In genomic region chr16:90119969-90120368, GRCm38 (mm10) we compare ENCODE assay signal across 16 mouse cellular contexts. TPM values are rescaled to one million over a fixed set of nuclear protein-coding genes. Genes with fewer than 3 reads are reported as not detected.
DNase-seq lines count a peak whose midpoint lies in the region; ATAC-seq and TF ChIP-seq lines count a peak whose summit lies in the region.
"Had no signal": no experiment of that assay in that cellular context is flagged by ENCODE, and none has a peak within 500 bp of the region (broad histone marks: within the 10 kb centered on the region; RNA-seq: fewer than 3 reads in every experiment).

No protein-coding gene starts in this region.

- no peaks in the 10 kb centered on the region for H3K4me1 ChIP-seq in intestine, postnatal 0 days (replicated peaks; ENCODE audit: control insufficient read depth, insufficient read depth, low read length)
- 0 out of 2 replicates have a peak, but pooled peaks cover 8% of the 10 kb centered on the region for H3K4me1 ChIP-seq in intestine, embryonic 15.5 days (replicated peaks)
- no peaks in the 10 kb centered on the region for H3K4me1 ChIP-seq in lung, postnatal 0 days (ENCODE audit: insufficient read depth, low read depth, low read length)
- no peaks in the 10 kb centered on the region for H3K4me1 ChIP-seq in G1E (ENCODE audit: insufficient read depth, low read depth, low read length)
- H3K4me1 ChIP-seq: hindbrain, embryonic 15.5 days had no signal

- H3K36me3 ChIP-seq in intestine, postnatal 0 days (ENCODE audit: control insufficient read depth, insufficient read depth), result no peaks in the 10 kb centered on the region
- 0 out of 2 replicates have a peak, but pooled peaks cover 3% of the 10 kb centered on the region for H3K36me3 ChIP-seq in intestine, embryonic 15.5 days
- no peaks in the 10 kb centered on the region for H3K36me3 ChIP-seq in lung, postnatal 0 days (ENCODE audit: insufficient read depth, low read length)
- peaks cover 2% of the 10 kb centered on the region for H3K36me3 ChIP-seq in G1E (replicated peaks)
- H3K36me3 ChIP-seq: heart, embryonic 15.5 days; hindbrain, embryonic 15.5 days had no signal

- TF ChIP-seq EP300 in lung, postnatal 0 days (IDR thresholded peaks at IDR 0.05), result no peak

- peak; percentile 59 for TF ChIP-seq CTCF in intestine, postnatal 0 days (IDR thresholded peaks at IDR 0.05; ENCODE audit: low read depth)
- peak; percentile 54 for TF ChIP-seq CTCF in lung, postnatal 0 days (IDR thresholded peaks at IDR 0.05)
- peak; percentile 45; the same call in 1 of the 2 replicates for TF ChIP-seq CTCF in G1E (IDR thresholded peaks at IDR 0.05; ENCODE audit: low read depth, low read length)

- WGBS in intestine, postnatal 0 days, result 96% methylated on average over 4 of the region's 4 CpGs
- WGBS in intestine, embryonic 15.5 days, result 95% methylated on average over 4 of the region's 4 CpGs
- 96% methylated on average over 4 of the region's 4 CpGs for WGBS in lung, postnatal 0 days

- no peak overlapping the region for H3K9ac ChIP-seq in intestine, postnatal 0 days (ENCODE audit: low read depth, low read length)
- H3K9ac ChIP-seq in intestine, embryonic 15.5 days, result no peak overlapping the region
- no peak overlapping the region for H3K9ac ChIP-seq in lung, postnatal 0 days (replicated peaks; ENCODE audit: low read depth)
- H3K9ac ChIP-seq: heart, embryonic 15.5 days; hindbrain, embryonic 15.5 days had no signal

- no peak for ATAC-seq in intestine, postnatal 0 days
- ATAC-seq in intestine, embryonic 15.5 days, result no peak
- ATAC-seq in lung, postnatal 0 days, result no peak
- no peak for ATAC-seq in G1E (ENCODE audit: extremely low read depth, insufficient number of reproducible peaks, low FRiP score, poor library complexity, severe bottlenecking)

- DNase-seq in lung, postnatal 0 days (ENCODE audit: low spot score), result no peak
- no peak for DNase-seq in lung, postnatal 10 days
- no peak for DNase-seq in G1E (ENCODE audit: low spot score)
- DNase-seq in induced T-regulatory cell, adult 2 months (ENCODE audit: low read depth), result peak; percentile 25
- no peak for DNase-seq in adipocyte (ENCODE audit: low spot score)
- no peak for DNase-seq in cerebellum, postnatal 10 days
- DNase-seq: cerebellum, adult 9-11 months; layer of hippocampus, adult 9-11 months; left cerebral cortex, postnatal 4 days; right cerebral cortex, postnatal 4 days; thymus, postnatal 25 days had no signal

- no peaks in the 10 kb centered on the region for H3K27me3 ChIP-seq in intestine, postnatal 0 days (replicated peaks; ENCODE audit: control insufficient read depth, insufficient read depth, low read length)
- no peaks in the 10 kb centered on the region for H3K27me3 ChIP-seq in intestine, embryonic 15.5 days (replicated peaks)
- H3K27me3 ChIP-seq in lung, postnatal 0 days (replicated peaks; ENCODE audit: insufficient read depth, low read length), result no peaks in the 10 kb centered on the region
- H3K27me3 ChIP-seq in G1E (ENCODE audit: insufficient read depth, low read length), result no peaks in the 10 kb centered on the region
- H3K27me3 ChIP-seq: heart, embryonic 15.5 days; hindbrain, embryonic 15.5 days had no signal

- no peaks in the 10 kb centered on the region for H3K9me3 ChIP-seq in intestine, postnatal 0 days (ENCODE audit: control insufficient read depth)
- no peaks in the 10 kb centered on the region for H3K9me3 ChIP-seq in intestine, embryonic 15.5 days
- H3K9me3 ChIP-seq in lung, postnatal 0 days (ENCODE audit: low read length), result no peaks in the 10 kb centered on the region
- peaks cover 55% of the 10 kb centered on the region for H3K9me3 ChIP-seq in G1E (replicated peaks)
- H3K9me3 ChIP-seq: heart, embryonic 15.5 days; hindbrain, embryonic 15.5 days had no signal

- no peak overlapping the region for H3K27ac ChIP-seq in intestine, postnatal 0 days (ENCODE audit: low read depth, low read length)
- H3K27ac ChIP-seq in intestine, embryonic 15.5 days, result no peak overlapping the region
- no peak overlapping the region for H3K27ac ChIP-seq in lung, postnatal 0 days (ENCODE audit: low read length)
- H3K27ac ChIP-seq: heart, embryonic 15.5 days; hindbrain, embryonic 15.5 days had no signal

- H3K4me3 ChIP-seq in intestine, postnatal 0 days (ENCODE audit: low read depth, low read length), result no peak overlapping the region
- H3K4me3 ChIP-seq in intestine, embryonic 15.5 days (replicated peaks), result no peak overlapping the region
- no peak overlapping the region for H3K4me3 ChIP-seq in lung, postnatal 0 days (ENCODE audit: low read depth, low read length)
- H3K4me3 ChIP-seq in G1E (ENCODE audit: low read depth, low read length), result no peak overlapping the region
- H3K4me3 ChIP-seq: heart, embryonic 15.5 days; hindbrain, embryonic 15.5 days had no signal

- no peak overlapping the region for H3K4me2 ChIP-seq in intestine, postnatal 0 days (replicated peaks; ENCODE audit: low read depth)
- H3K4me2 ChIP-seq in intestine, embryonic 15.5 days (replicated peaks), result no peak overlapping the region
- H3K4me2 ChIP-seq in lung, postnatal 0 days (replicated peaks; ENCODE audit: low read depth, low read length), result no peak overlapping the region
- H3K4me2 ChIP-seq: heart, embryonic 15.5 days; hindbrain, embryonic 15.5 days; midbrain, embryonic 11.5 days had no signal

RNA-seq across cellular contexts. Expression of gene Tiam1, which starts 23.6 kb away (rescaled TPM):
- 3.0 and 3.3 TPM in 2 replicates for polyA plus RNA-seq in intestine, postnatal 0 days (2015; fragmentation: Nextera tagmentation; extraction: Ambion mirVana)
- polyA plus RNA-seq in intestine, embryonic 15.5 days (2015; fragmentation: Nextera tagmentation; extraction: Ambion mirVana), result 12.3 and 12.4 TPM in 2 replicates
- 3.7 and 9.3 TPM in 2 replicates for polyA plus RNA-seq in lung, postnatal 0 days (2015; fragmentation: Nextera tagmentation; extraction: Ambion mirVana)
- 1.4 and 1.8 TPM in 2 replicates for total RNA-seq in G1E (2014; fragmentation: Nextera tagmentation)
- total RNA-seq in G1E (2017), result 4.9 and 5.3 TPM in 2 replicates
- polyA plus RNA-seq in G1E (2012), result 2.9 and 3.0 TPM in 2 replicates
